Mouse (Mus musculus) adrenal gland, postnatal 36 days (tissue): Measurements from ENCODE around the gene Egfem1. TPM values are rescaled to one million over a fixed set of nuclear protein-coding genes. Genes with fewer than 3 reads are reported as not detected.

Source experiments
- DNase-seq, 2 experiments: peaks; one replicate each; pipeline ENCODE4 v3.0.0; 2021; ENCODE audit warnings: mixed read lengths in 1 of 2
- total RNA-seq, 2 experiments: library from RNA; stranded (reverse); gene quantifications; 2 replicates each; pipeline ENCODE4 v1.2.3; 2021

Egfem1 gene
- total RNA-seq, 2 experiments from 2014 or later, result 0.36 TPM; not detected in 1

- no peak for DNase-seq
These were observed 53.6 kb downstream of the Egfem1 start for GRCm38 (mm10) chr3:29135176-29136064.

- DNase-seq, result no peak
These were observed 54.5 kb downstream of the Egfem1 start for GRCm38 (mm10) chr3:29136065-29136955.

GRCm38 (mm10) chr3:29168401-29168800 is 86.6 kb downstream of the Egfem1 start:
- no peak for DNase-seq

- no peak for DNase-seq
These were observed 87.2 kb downstream of the Egfem1 start for GRCm38 (mm10) chr3:29169003-29169402.

GRCm38 (mm10) chr3:29176991-29177390 is 95.2 kb downstream of the Egfem1 start:
- DNase-seq, result no peak

- no peak for DNase-seq
These were observed 101.2 kb downstream of the Egfem1 start for GRCm38 (mm10) chr3:29182988-29183387.

- no peak for DNase-seq
These were observed 101.9 kb downstream of the Egfem1 start for GRCm38 (mm10) chr3:29183615-29184198.

- no peak for DNase-seq
These were observed 102.8 kb downstream of the Egfem1 start for GRCm38 (mm10) chr3:29184486-29185241.

GRCm38 (mm10) chr3:29190263-29190662 is 108.4 kb downstream of the Egfem1 start:
- DNase-seq, result no peak

- DNase-seq, result no peak
These were observed 116.1 kb downstream of the Egfem1 start for GRCm38 (mm10) chr3:29197727-29198512.

- DNase-seq, result peak; percentile 3 to 4
These were observed 118.8 kb downstream of the Egfem1 start for GRCm38 (mm10) chr3:29200601-29201000.

GRCm38 (mm10) chr3:29202536-29202935 is 120.7 kb downstream of the Egfem1 start:
- DNase-seq, result no peak

GRCm38 (mm10) chr3:29222414-29222813 is 140.6 kb downstream of the Egfem1 start:
- no peak for DNase-seq

- no peak for DNase-seq
These were observed 147.9 kb downstream of the Egfem1 start for GRCm38 (mm10) chr3:29229712-29230111.

- no peak for DNase-seq
These were observed 153.7 kb downstream of the Egfem1 start for GRCm38 (mm10) chr3:29235477-29235876.

- no peak for DNase-seq
These were observed 154.7 kb downstream of the Egfem1 start for GRCm38 (mm10) chr3:29236517-29236916.

- no peak for DNase-seq
These were observed 161.8 kb downstream of the Egfem1 start for GRCm38 (mm10) chr3:29243600-29243999.

- no peak for DNase-seq
These were observed 209.8 kb downstream of the Egfem1 start for GRCm38 (mm10) chr3:29291633-29292032.

GRCm38 (mm10) chr3:29292251-29292650 is 210.4 kb downstream of the Egfem1 start:
- no peak for DNase-seq

GRCm38 (mm10) chr3:29293230-29293629 is 211.4 kb downstream of the Egfem1 start:
- DNase-seq, result no peak
